Mouse (Mus musculus) limb, embryonic 14.5 days (tissue): ENCODE measurements at regions not wholly inside any gene's neighbourhood (a gene's known extent, or its start where the extent isn't known, plus 50 kb on each side); places are given as distances from the start of the nearest gene placed in this dataset.

Source experiments
- ATAC-seq: fragments of 200-750 bp; cut with Nextera tagmentation; 2 replicates; pipeline ENCODE4 v1.8.0; 2017; ENCODE audit warnings: low read depth, moderate number of reproducible peaks, moderate TSS enrichment; ENCODE audit not compliant: low FRiP score
- DNase-seq: peaks from one replicate; pipeline ENCODE4 v3.0.0-alpha.2; 2015; ENCODE audit warnings: low spot score
- H3K27ac ChIP-seq: fragments of 300-500 bp; sonication (generic); replicated peaks from 2 replicates; pipeline ENCODE4 v1.5.1; 2014; ENCODE audit warnings: low read depth, mild to moderate bottlenecking, low read length, moderate library complexity, mixed read lengths
- H3K27me3 ChIP-seq: fragments of 300-500 bp; sonication (generic); 2 replicates; pipeline ENCODE4 v1.6.1; 2014; ENCODE audit warnings: low read length, mixed read lengths; ENCODE audit not compliant: control insufficient read depth, insufficient read depth
- H3K36me3 ChIP-seq: fragments of 300-500 bp; sonication (generic); 2 replicates; pipeline ENCODE4 v1.6.1; 2014; ENCODE audit warnings: mild to moderate bottlenecking, low read length, moderate library complexity, mixed read lengths; ENCODE audit not compliant: control insufficient read depth, insufficient read depth
- H3K4me1 ChIP-seq: fragments of 300-500 bp; sonication (generic); 2 replicates; pipeline ENCODE4 v1.6.1; 2014; ENCODE audit warnings: antibody characterized with exemption, low read length, mixed read lengths; ENCODE audit not compliant: control insufficient read depth, insufficient read depth
- H3K4me2 ChIP-seq: fragments of 300-500 bp; sonication (generic); replicated peaks from 2 replicates; pipeline ENCODE4 v1.6.1; 2014; ENCODE audit warnings: low read depth, mild to moderate bottlenecking, low read length, moderate library complexity; ENCODE audit not compliant: severe bottlenecking
- H3K4me3 ChIP-seq: fragments of 300-500 bp; sonication (generic); replicated peaks from 2 replicates; pipeline ENCODE4 v1.5.1; 2014; ENCODE audit warnings: low read length
- H3K9ac ChIP-seq: fragments of 300-500 bp; sonication (generic); 2 replicates; pipeline ENCODE4 v1.6.1; 2014; ENCODE audit warnings: mild to moderate bottlenecking, low read depth, low read length, moderate library complexity; ENCODE audit not compliant: severe bottlenecking
- H3K9me3 ChIP-seq: fragments of 300-500 bp; sonication (generic); 2 replicates; pipeline ENCODE4 v1.6.1; 2016; ENCODE audit warnings: low read length; ENCODE audit not compliant: control insufficient read depth
- POLR2A ChIP-seq: fragments of 200-500 bp; IDR thresholded peaks from 2 replicates; pipeline ENCODE4 v1.8.0; 2012; ENCODE audit warnings: inconsistent platforms, mild to moderate bottlenecking, moderate library complexity, borderline replicate concordance; ENCODE audit not compliant: insufficient read depth, insufficient read length; ENCODE audit errors: extremely low read depth
- whole genome bisulfite sequencing: fragments of 180-500 bp; shearing (Covaris S2); extraction: QIAGEN DNeasy Blood & Tissue Kit; methylation state at CpG from one replicate; pipeline ENCODE4 v1.1.7; 2014; 5-methylcytosine and 5-hydroxymethylcytosine counted together

DNA sequence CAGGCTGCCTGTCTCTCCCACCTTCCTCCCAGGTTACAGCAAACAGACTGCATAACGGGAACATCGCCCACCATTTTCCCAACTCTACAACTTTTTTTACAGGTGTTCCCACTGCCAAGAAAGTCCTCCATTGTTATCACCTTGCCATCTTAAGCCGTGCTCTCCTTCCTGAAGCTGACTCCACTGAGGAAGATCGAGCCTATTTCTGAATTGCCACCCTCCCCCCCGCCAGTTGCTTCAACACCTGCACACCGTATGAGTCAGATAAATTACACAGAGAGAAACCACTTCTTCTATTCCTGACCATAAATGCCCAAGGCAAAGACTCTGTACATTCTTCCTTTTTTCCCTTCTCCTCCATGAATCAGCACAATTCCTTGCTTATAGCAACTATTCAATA, 263.0 kb downstream of the Ostf1 start:
- Histone ChIP-seq H3K36me3 (no peaks in the 10 kb centered on the region), H3K27ac (no peak overlapping the region), H3K4me1 (no peaks in the 10 kb centered on the region), H3K27me3 (no peaks in the 10 kb centered on the region), H3K4me2 (no peak overlapping the region), H3K4me3 (no peak overlapping the region), H3K9me3 (no peaks in the 10 kb centered on the region), H3K9ac (no peak overlapping the region)
- no peak for ATAC-seq
- TF ChIP-seq POLR2A, result no peak
- DNase-seq, result no peak
- 84% methylated on average over 6 of the region's 6 CpGs for WGBS

DNA sequence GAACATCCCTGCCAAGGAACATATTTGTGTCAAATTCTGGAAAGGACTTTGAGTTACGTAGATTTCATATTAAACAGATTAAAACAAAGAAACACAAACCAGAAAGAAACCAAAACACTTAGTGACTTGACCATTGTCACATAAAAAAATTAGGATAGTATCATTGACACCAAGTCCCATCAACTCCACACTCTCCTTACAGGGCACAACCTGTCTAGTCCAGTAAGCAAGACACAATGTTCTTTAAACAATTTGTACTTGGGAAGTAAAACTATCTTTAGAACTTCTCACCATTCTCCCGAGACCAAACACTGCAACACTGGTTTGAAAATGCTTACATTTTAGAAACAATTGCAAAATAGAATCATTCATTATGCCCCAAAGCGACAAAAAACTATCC, 277.7 kb downstream of the Ostf1 start:
- no peak overlapping the region for H3K9ac ChIP-seq
- ATAC-seq (no peak), DNase-seq (no peak)
- H3K4me3 ChIP-seq, result no peak overlapping the region
- TF ChIP-seq POLR2A, result no peak
- 88% methylated on average over 3 of the region's 3 CpGs for WGBS
- H3K27me3 ChIP-seq, result no peaks in the 10 kb centered on the region
- no peaks in the 10 kb centered on the region for H3K36me3 ChIP-seq
- H3K4me2 ChIP-seq, result no peak overlapping the region
- no peaks in the 10 kb centered on the region for H3K4me1 ChIP-seq
- no peaks in the 10 kb centered on the region for H3K9me3 ChIP-seq
- no peak overlapping the region for H3K27ac ChIP-seq

- H3K27ac ChIP-seq, result no peak overlapping the region
- no peaks in the 10 kb centered on the region for H3K36me3 ChIP-seq
- H3K27me3 ChIP-seq, result no peaks in the 10 kb centered on the region
- TF ChIP-seq POLR2A, result no peak
- no peaks in the 10 kb centered on the region for H3K4me1 ChIP-seq
- H3K4me2 ChIP-seq, result no peak overlapping the region
- no peak overlapping the region for H3K4me3 ChIP-seq
- H3K9ac ChIP-seq, result no peak overlapping the region
- H3K9me3 ChIP-seq, result no peaks in the 10 kb centered on the region
- no peak for ATAC-seq
- 80% methylated on average over 2 of the region's 2 CpGs for WGBS
- DNase-seq, result no peak
These were observed 285.9 kb downstream of the Ostf1 start for GRCm38 (mm10) chr19:18345735-18346134.

GRCm38 (mm10) chr19:18343647-18344046, 288.0 kb downstream of the Ostf1 start:
- no peaks in the 10 kb centered on the region for H3K36me3 ChIP-seq
- H3K27ac ChIP-seq, result no peak overlapping the region
- H3K27me3 ChIP-seq, result no peaks in the 10 kb centered on the region
- no peak overlapping the region for H3K9ac ChIP-seq
- H3K9me3 ChIP-seq, result no peaks in the 10 kb centered on the region
- no peak overlapping the region for H3K4me3 ChIP-seq
- no peak overlapping the region for H3K4me2 ChIP-seq
- no peak for ATAC-seq
- H3K4me1 ChIP-seq, result no peaks in the 10 kb centered on the region
- no peak for TF ChIP-seq POLR2A
- DNase-seq, result peak; percentile 26

- H3K9me3 ChIP-seq, result no peaks in the 10 kb centered on the region
- no peak overlapping the region for H3K4me3 ChIP-seq
- H3K9ac ChIP-seq, result no peak overlapping the region
- H3K27ac ChIP-seq, result no peak overlapping the region
- no peaks in the 10 kb centered on the region for H3K4me1 ChIP-seq
- 42% methylated on average over 1 of the region's 1 CpGs for WGBS
- no peak for TF ChIP-seq POLR2A
- H3K27me3 ChIP-seq, result no peaks in the 10 kb centered on the region
- DNase-seq (peak; percentile 72), ATAC-seq (peak; percentile 62)
- H3K36me3 ChIP-seq, result no peaks in the 10 kb centered on the region
- no peak overlapping the region for H3K4me2 ChIP-seq
These were observed 288.6 kb downstream of the Ostf1 start for GRCm38 (mm10) chr19:18343003-18343402.
